Mouse (Mus musculus) cerebellum, adult 2 months (tissue): ENCODE data around the gene Abca8b.

Experiments used
- CTCF ChIP-seq: fragments of 200-500 bp; IDR thresholded peaks from 2 replicates; pipeline ENCODE4 v1.5.1; 2011; ENCODE audit warnings: low read depth, mild to moderate bottlenecking, control low read depth, low read length, moderate library complexity, borderline replicate concordance; ENCODE audit not compliant: insufficient read depth
- POLR2A ChIP-seq: fragments of 200-500 bp; IDR thresholded peaks from 2 replicates; pipeline ENCODE4 v1.6.1; 2011; ENCODE audit warnings: low read length, control low read depth, borderline replicate concordance; ENCODE audit not compliant: insufficient read depth

- TF ChIP-seq CTCF = no peak
- TF ChIP-seq POLR2A = no peak
Measured at GRCm38 (mm10) chr11:109928489-109928888, 67.2 kb downstream of the Abca8b start.
